Mouse (Mus musculus) liver, embryonic 13.5 days (tissue): ENCODE measurements at regions not wholly inside any gene's neighbourhood (a gene's known extent, or its start where the extent isn't known, plus 50 kb on each side); places are given as distances from the start of the nearest gene placed in this dataset.

Experiments
- ATAC-seq: fragments of 200-750 bp; cut with Nextera tagmentation; 2 replicates; pipeline ENCODE4 v1.8.0; 2017; ENCODE audit warnings: low read depth, mild to moderate bottlenecking, moderate number of reproducible peaks, moderate library complexity
- DNase-seq: peaks from one replicate; pipeline ENCODE4 v3.0.0; 2022
- H3K27ac ChIP-seq: fragments of 300-500 bp; sonication (generic); 2 replicates; pipeline ENCODE4 v1.5.1; 2015; ENCODE audit warnings: moderate library complexity, mild to moderate bottlenecking, inconsistent platforms
- H3K27me3 ChIP-seq: fragments of 300-500 bp; sonication (generic); 2 replicates; pipeline ENCODE4 v1.6.1; 2015; ENCODE audit warnings: mild to moderate bottlenecking, inconsistent platforms
- H3K36me3 ChIP-seq: fragments of 300-500 bp; sonication (generic); 2 replicates; pipeline ENCODE4 v1.6.1; 2015; ENCODE audit warnings: mild to moderate bottlenecking, inconsistent platforms
- H3K4me1 ChIP-seq: fragments of 300-500 bp; sonication (generic); replicated peaks from 2 replicates; pipeline ENCODE4 v1.6.1; 2015; ENCODE audit warnings: inconsistent platforms
- H3K4me2 ChIP-seq: fragments of 300-500 bp; sonication (generic); 2 replicates; pipeline ENCODE4 v1.6.1; 2015; ENCODE audit warnings: inconsistent platforms, mild to moderate bottlenecking, moderate library complexity
- H3K4me3 ChIP-seq: fragments of 300-500 bp; sonication (generic); replicated peaks from 2 replicates; pipeline ENCODE4 v1.5.1; 2015; ENCODE audit warnings: mild to moderate bottlenecking, inconsistent platforms
- H3K9ac ChIP-seq: fragments of 300-500 bp; sonication (generic); 2 replicates; pipeline ENCODE4 v1.6.1; 2015; ENCODE audit warnings: mild to moderate bottlenecking, inconsistent platforms
- H3K9me3 ChIP-seq: fragments of 300-500 bp; sonication (generic); replicated peaks from 2 replicates; pipeline ENCODE4 v1.6.1; 2016; ENCODE audit warnings: inconsistent platforms
- WGBS: fragments of 180-500 bp; shearing (Covaris S2); methylation state at CpG from one replicate; pipeline ENCODE4 v1.1.7; 2015; ENCODE audit not compliant: insufficient replicate concordance; 5-methylcytosine and 5-hydroxymethylcytosine counted together

DNA sequence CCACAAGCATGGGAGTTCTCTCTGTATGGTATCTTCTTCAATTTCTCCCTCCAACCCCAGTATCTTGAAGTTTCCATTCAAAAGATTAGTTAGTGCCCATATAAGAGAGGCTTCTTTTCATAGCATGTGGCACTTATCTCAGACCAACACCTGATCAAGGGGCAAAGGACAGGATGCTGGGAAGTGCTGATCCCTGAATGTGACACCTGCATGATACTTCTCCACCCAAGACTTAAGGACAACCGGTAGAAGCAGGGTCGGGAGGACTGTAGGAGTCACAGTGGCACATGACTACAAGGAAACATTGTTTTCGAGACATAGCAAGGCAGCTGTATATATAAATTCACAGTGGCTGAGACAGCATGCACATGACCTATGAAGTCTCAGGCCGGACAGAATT, 227.6 kb upstream of the Cwc22 start:
- peak; percentile 74 for ATAC-seq
- Histone ChIP-seq H3K4me2 (no peak overlapping the region), H3K9ac (no peak overlapping the region)

GRCm38 (mm10) chr2:78172819-78173218, 226.6 kb upstream of the Cwc22 start:
- H3K36me3 ChIP-seq = no peaks in the 10 kb centered on the region
- no peak overlapping the region for H3K4me3 ChIP-seq
- no peak overlapping the region for H3K27ac ChIP-seq
- no peaks in the 10 kb centered on the region for H3K4me1 ChIP-seq
- WGBS = 41% methylated on average over 4 of the region's 4 CpGs
- no peaks in the 10 kb centered on the region for H3K27me3 ChIP-seq
- DNase-seq = peak; percentile 5
- no peak overlapping the region for H3K4me2 ChIP-seq
- peak; percentile 75 for ATAC-seq
- H3K9me3 ChIP-seq = no peaks in the 10 kb centered on the region
- H3K9ac ChIP-seq = no peak overlapping the region

More for the DNA sequence above, 227.6 kb upstream of the Cwc22 start:
- Histone ChIP-seq H3K4me1 (no peaks in the 10 kb centered on the region), H3K27ac (no peak overlapping the region), H3K9me3 (no peaks in the 10 kb centered on the region), H3K36me3 (no peaks in the 10 kb centered on the region), H3K27me3 (no peaks in the 10 kb centered on the region), H3K4me3 (no peak overlapping the region)
- WGBS = 51% methylated on average over 4 of the region's 4 CpGs
- DNase-seq = no peak

- Histone ChIP-seq H3K36me3 (no peaks in the 10 kb centered on the region), H3K9ac (no peak overlapping the region), H3K4me3 (no peak overlapping the region), H3K9me3 (no peaks in the 10 kb centered on the region), H3K4me1 (no peaks in the 10 kb centered on the region), H3K27ac (no peak overlapping the region), H3K27me3 (no peaks in the 10 kb centered on the region), H3K4me2 (no peak overlapping the region)
- ATAC-seq (no peak), DNase-seq (no peak)
- WGBS = 63% methylated on average over 6 of the region's 6 CpGs
Measured at GRCm38 (mm10) chr2:78170162-78170747, 224.1 kb upstream of the Cwc22 start.

DNA sequence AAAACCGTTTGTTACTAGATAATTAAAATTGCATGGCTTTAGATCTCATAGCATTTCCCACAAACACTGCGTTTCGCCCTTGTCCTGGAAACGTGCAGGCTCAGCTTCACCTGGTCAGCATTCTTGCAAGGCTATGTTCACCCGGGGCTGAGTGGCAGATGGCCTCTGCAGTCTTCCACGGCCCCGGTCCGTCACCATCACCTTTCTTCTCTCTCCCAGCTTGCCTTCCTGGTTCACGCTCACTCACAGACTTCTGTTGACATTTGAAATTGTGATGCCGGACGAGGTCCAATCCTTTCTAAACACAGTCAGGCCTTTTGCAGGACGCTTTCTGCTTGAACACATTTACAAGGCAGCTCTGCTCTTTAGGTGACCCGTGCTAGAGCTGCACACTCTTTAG, 219.3 kb upstream of the Cwc22 start:
- H3K9me3 ChIP-seq = no peaks in the 10 kb centered on the region
- no peak overlapping the region for H3K4me2 ChIP-seq
- H3K9ac ChIP-seq = no peak overlapping the region
- H3K27ac ChIP-seq = no peak overlapping the region
- no peak for DNase-seq
- no peaks in the 10 kb centered on the region for H3K27me3 ChIP-seq
- H3K4me3 ChIP-seq = no peak overlapping the region
- WGBS = 72% methylated on average over 13 of the region's 13 CpGs
- H3K4me1 ChIP-seq = no peaks in the 10 kb centered on the region
- no peaks in the 10 kb centered on the region for H3K36me3 ChIP-seq
- no peak for ATAC-seq

DNA sequence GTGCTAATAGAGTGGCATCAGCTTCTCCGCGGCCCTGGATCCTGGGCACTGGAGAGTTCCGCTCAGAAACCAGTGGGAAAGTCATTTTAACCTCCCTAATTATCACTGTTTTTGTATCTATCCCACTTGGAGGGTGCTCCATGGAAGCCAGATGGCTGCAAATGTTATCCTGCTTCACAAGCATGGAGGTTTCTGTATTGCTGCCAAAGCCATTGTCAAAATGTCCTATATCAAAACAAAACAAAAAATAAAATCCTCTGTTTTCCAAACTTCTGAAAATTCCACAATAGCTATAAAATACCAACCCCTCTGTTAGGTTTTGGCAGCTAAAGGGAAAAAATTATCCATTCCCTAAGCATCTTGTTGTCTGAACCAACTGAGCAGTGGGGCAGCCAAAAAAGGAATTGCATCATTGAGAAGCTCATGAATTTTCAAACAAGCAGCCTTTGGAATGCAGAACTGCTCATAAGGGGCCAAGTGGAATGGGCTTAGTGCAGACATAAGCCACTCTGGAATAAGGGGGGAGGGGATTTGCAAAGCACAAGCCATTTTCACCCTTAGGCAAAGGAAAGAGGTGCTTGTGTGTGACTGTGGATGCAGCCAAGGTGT, 213.8 kb upstream of the Cwc22 start:
- no peaks in the 10 kb centered on the region for H3K27me3 ChIP-seq
- no peak overlapping the region for H3K4me2 ChIP-seq
- ATAC-seq = no peak
- no peaks in the 10 kb centered on the region for H3K4me1 ChIP-seq
- no peaks in the 10 kb centered on the region for H3K9me3 ChIP-seq
- no peak for DNase-seq
- no peak overlapping the region for H3K9ac ChIP-seq
- H3K4me3 ChIP-seq = no peak overlapping the region
- H3K36me3 ChIP-seq = no peaks in the 10 kb centered on the region
- 64% methylated on average over 3 of the region's 3 CpGs for WGBS
- H3K27ac ChIP-seq = no peak overlapping the region

DNA sequence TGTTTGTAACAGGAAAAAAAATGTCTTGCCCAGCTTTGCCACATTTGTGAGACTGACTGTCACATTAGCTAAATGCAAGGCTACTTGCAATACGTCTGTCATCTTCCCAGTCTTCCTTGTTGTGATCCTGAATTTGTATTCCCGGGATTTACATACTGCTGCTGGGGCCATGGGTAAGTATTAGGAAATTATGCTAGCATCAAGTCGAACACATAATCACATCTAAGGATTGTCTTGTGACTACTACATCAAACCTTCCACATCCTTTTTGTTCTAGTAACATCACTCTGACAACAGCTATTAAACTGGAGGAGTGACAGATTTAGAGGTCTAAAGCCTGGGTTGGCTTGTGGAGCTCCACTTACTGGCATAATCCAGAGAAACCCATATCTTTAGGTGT, 164.2 kb upstream of the Cwc22 start:
- no peak overlapping the region for H3K27ac ChIP-seq
- ATAC-seq (no peak), DNase-seq (no peak)
- no peak overlapping the region for H3K4me2 ChIP-seq
- 53% methylated on average over 3 of the region's 3 CpGs for WGBS
- no peaks in the 10 kb centered on the region for H3K36me3 ChIP-seq
- no peaks in the 10 kb centered on the region for H3K9me3 ChIP-seq
- H3K27me3 ChIP-seq = no peaks in the 10 kb centered on the region
- H3K9ac ChIP-seq = no peak overlapping the region
- H3K4me1 ChIP-seq = no peaks in the 10 kb centered on the region
- H3K4me3 ChIP-seq = no peak overlapping the region

DNA sequence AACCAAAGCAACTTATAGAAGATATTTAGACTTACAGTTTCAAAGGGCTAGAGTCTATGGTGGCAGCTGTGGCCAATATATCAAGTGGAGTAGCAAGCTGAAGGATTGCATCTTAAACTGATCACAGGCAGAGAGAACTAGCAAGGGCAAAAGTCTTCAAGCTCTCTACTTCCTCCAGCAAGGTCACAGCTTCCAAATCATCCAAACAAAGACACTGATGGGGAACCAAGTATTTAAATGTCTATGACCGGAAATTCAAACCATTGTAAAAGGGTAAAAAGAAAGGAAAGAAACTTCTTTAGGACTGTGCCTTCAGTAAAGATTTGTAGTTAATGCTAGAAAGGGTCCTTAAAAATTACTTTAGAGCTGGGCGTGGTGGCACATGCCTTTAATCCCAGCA, 149.4 kb upstream of the Cwc22 start:
- H3K9ac ChIP-seq = no peak overlapping the region
- no peak overlapping the region for H3K4me2 ChIP-seq
- no peak overlapping the region for H3K4me3 ChIP-seq
- H3K27me3 ChIP-seq = no peaks in the 10 kb centered on the region
- H3K4me1 ChIP-seq = no peaks in the 10 kb centered on the region
- 64% methylated on average over 2 of the region's 2 CpGs for WGBS
- H3K9me3 ChIP-seq = no peaks in the 10 kb centered on the region
- no peak for ATAC-seq
- H3K36me3 ChIP-seq = no peaks in the 10 kb centered on the region
- no peak overlapping the region for H3K27ac ChIP-seq
- no peak for DNase-seq

DNA sequence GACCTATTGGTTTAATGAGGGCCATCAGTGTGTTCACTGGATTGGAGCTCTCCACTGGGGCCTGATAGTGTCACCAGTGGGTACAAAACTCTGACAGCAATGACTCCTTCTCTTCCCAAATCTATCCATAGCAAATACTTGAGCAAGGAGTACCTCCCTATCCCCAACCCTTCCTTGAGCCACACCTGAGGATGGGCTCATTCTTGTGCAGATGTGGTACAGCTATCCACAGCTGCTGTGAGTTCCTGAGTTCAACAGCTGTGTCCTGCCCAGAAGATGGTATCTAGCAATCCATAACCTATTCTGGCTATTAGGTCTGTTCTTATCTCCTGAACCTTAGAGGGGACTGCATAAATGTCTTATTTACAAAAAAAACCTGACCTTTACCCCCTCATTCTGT, 148.7 kb upstream of the Cwc22 start:
- H3K27me3 ChIP-seq = no peaks in the 10 kb centered on the region
- DNase-seq (no peak), ATAC-seq (no peak)
- H3K9me3 ChIP-seq = no peaks in the 10 kb centered on the region
- H3K9ac ChIP-seq = no peak overlapping the region
- no peak overlapping the region for H3K27ac ChIP-seq
- no peak overlapping the region for H3K4me3 ChIP-seq
- no peak overlapping the region for H3K4me2 ChIP-seq
- H3K36me3 ChIP-seq = no peaks in the 10 kb centered on the region
- H3K4me1 ChIP-seq = no peaks in the 10 kb centered on the region

DNA sequence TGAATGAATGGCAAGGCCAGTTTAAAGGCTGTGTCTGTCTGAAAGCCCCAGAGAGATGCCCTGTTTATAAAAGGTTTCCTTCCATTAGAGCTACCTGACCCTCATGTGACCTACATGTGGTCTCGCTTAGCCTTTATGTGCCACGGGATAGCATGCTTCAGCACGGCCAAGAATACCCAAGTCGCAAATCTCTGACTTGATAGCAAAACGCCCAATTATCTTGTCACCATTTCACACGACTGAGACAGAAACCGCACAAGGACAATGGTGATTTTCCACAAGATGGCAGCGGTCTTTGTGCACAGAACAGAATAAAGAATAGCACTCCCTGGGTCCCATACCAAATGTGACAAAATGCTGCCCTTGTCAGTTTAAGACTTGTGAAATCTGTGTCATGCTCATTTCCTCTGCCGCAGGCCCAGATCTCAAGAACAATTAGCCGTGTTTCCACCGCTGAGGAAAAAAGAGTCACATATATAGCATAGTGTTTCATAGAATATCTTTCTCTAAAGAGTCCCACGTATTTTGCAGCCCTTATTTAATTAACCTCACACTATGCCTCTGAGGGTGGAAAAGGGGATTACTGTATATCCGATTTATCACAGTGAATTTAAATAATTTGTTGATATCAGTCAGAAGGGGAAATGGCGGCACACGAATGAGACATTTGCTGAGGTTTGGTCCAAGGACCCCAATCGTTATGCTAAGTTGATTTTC, 118.3 kb upstream of the Cwc22 start:
- ATAC-seq (no peak), DNase-seq (no peak)
- H3K4me1 ChIP-seq = peaks cover 3% of the 10 kb centered on the region; the same call in 1 of the 2 replicates
- no peaks in the 10 kb centered on the region for H3K9me3 ChIP-seq
- H3K9ac ChIP-seq = no peak overlapping the region
- 72% methylated on average over 16 of the region's 16 CpGs for WGBS
- H3K27ac ChIP-seq = no peak overlapping the region
- H3K4me3 ChIP-seq = no peak overlapping the region
- no peaks in the 10 kb centered on the region for H3K27me3 ChIP-seq
- no peak overlapping the region for H3K4me2 ChIP-seq
- no peaks in the 10 kb centered on the region for H3K36me3 ChIP-seq

GRCm38 (mm10) chr2:78059801-78060416, 113.7 kb upstream of the Cwc22 start:
- no peak for DNase-seq
- ATAC-seq = no peak
- Histone ChIP-seq H3K9me3 (no peaks in the 10 kb centered on the region), H3K4me1 (peaks cover 3% of the 10 kb centered on the region; the same call in 1 of the 2 replicates), H3K9ac (no peak overlapping the region), H3K36me3 (no peaks in the 10 kb centered on the region), H3K27ac (no peak overlapping the region), H3K4me2 (peak overlapping the region; percentile 26), H3K27me3 (no peaks in the 10 kb centered on the region), H3K4me3 (no peak overlapping the region)
- 23% methylated on average over 10 of the region's 10 CpGs for WGBS

DNA sequence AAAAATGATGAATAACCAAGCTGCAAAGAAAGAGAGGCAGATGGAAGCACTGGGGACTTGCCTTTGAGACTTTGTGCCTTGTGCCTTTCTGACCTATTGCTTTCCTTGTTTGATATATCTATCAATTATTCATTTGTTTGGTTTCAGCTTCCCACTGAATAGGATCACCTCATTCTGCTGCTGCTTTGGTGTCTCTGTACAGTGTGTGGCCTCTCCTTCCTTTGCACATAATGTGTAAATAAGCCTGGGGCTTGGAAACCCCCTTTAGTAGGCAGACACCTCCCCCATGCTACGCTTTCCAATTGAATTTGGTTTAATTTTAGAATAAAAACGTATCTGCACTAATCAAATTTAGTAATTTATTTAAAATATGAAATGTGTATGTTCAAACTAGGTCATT, 112.8 kb upstream of the Cwc22 start:
- DNase-seq = no peak
- Histone ChIP-seq H3K9ac (no peak overlapping the region), H3K36me3 (no peaks in the 10 kb centered on the region), H3K27ac (no peak overlapping the region), H3K4me3 (no peak overlapping the region), H3K9me3 (no peaks in the 10 kb centered on the region), H3K27me3 (no peaks in the 10 kb centered on the region), H3K4me1 (peaks cover 3% of the 10 kb centered on the region; the same call in 1 of the 2 replicates), H3K4me2 (no peak overlapping the region)
- WGBS = 49% methylated on average over 2 of the region's 2 CpGs
- no peak for ATAC-seq
